Mouse (Mus musculus): Measurements from ENCODE around the gene Kiss1. TPM values are rescaled to one million over a fixed set of nuclear protein-coding genes. Genes with fewer than 3 reads are reported as not detected.

Kiss1 gene
- polyA plus RNA-seq, 1 experiment from 2014 or later, result not detected

- Histone ChIP-seq H3K27ac (replicated peaks; ENCODE audit: low read depth, low read length) (no peak overlapping the region), H3K4me3 (ENCODE audit: low read depth, low read length) (no peak overlapping the region), H3K9ac (ENCODE audit: low read depth, low read length) (no peak overlapping the region), H3K4me2 (ENCODE audit: low read depth, low read length) (no peak overlapping the region), H3K27me3 (replicated peaks; ENCODE audit: control insufficient read depth, insufficient read depth, low read length) (no peaks in the 10 kb centered on the region), H3K9me3 (ENCODE audit: control insufficient read depth, low read length) (no peaks in the 10 kb centered on the region), H3K36me3 (ENCODE audit: control insufficient read depth, insufficient read depth, low read length) (no peaks in the 10 kb centered on the region), H3K4me1 (ENCODE audit: control insufficient read depth, insufficient read depth, low read length) (no peaks in the 10 kb centered on the region)
- no peak for DNase-seq (ENCODE audit: low spot score)
- no peak for ATAC-seq (ENCODE audit: low read depth)
- 90% methylated on average over 12 of the region's 12 CpGs for WGBS
Observed at GRCm38 (mm10) chr1:133287880-133288279, 33.8 kb upstream of the Kiss1 start.

GRCm38 (mm10) chr1:133291888-133292287 lies 29.8 kb upstream of the Kiss1 start:
- H3K36me3 ChIP-seq (ENCODE audit: control insufficient read depth, insufficient read depth, low read length), result no peaks in the 10 kb centered on the region
- ATAC-seq (ENCODE audit: low read depth) (no peak), DNase-seq (ENCODE audit: low spot score) (no peak)
- H3K4me2 ChIP-seq (ENCODE audit: low read depth, low read length), result no peak overlapping the region
- no peak overlapping the region for H3K27ac ChIP-seq (replicated peaks; ENCODE audit: low read depth, low read length)
- peaks cover 8% of the 10 kb centered on the region; the same call in 1 of the 2 replicates for H3K4me1 ChIP-seq (ENCODE audit: control insufficient read depth, insufficient read depth, low read length)
- no peak overlapping the region for H3K4me3 ChIP-seq (ENCODE audit: low read depth, low read length)
- WGBS, result 86% methylated on average over 6 of the region's 6 CpGs
- no peak overlapping the region for H3K9ac ChIP-seq (ENCODE audit: low read depth, low read length)
- H3K9me3 ChIP-seq (ENCODE audit: control insufficient read depth, low read length), result no peaks in the 10 kb centered on the region
- no peaks in the 10 kb centered on the region for H3K27me3 ChIP-seq (replicated peaks; ENCODE audit: control insufficient read depth, insufficient read depth, low read length)

- Histone ChIP-seq H3K9ac (ENCODE audit: low read depth, low read length) (no peak overlapping the region), H3K36me3 (ENCODE audit: control insufficient read depth, insufficient read depth, low read length) (no peaks in the 10 kb centered on the region), H3K4me2 (ENCODE audit: low read depth, low read length) (no peak overlapping the region), H3K27me3 (replicated peaks; ENCODE audit: control insufficient read depth, insufficient read depth, low read length) (no peaks in the 10 kb centered on the region), H3K9me3 (ENCODE audit: control insufficient read depth, low read length) (no peaks in the 10 kb centered on the region), H3K4me3 (ENCODE audit: low read depth, low read length) (no peak overlapping the region), H3K27ac (replicated peaks; ENCODE audit: low read depth, low read length) (no peak overlapping the region), H3K4me1 (ENCODE audit: control insufficient read depth, insufficient read depth, low read length) (peaks cover 8% of the 10 kb centered on the region; the same call in 1 of the 2 replicates)
- DNase-seq (ENCODE audit: low spot score), result no peak
- no peak for ATAC-seq (ENCODE audit: low read depth)
Observed at GRCm38 (mm10) chr1:133292608-133293007, 29.1 kb upstream of the Kiss1 start.

GRCm38 (mm10) chr1:133296376-133296775 lies 25.3 kb upstream of the Kiss1 start:
- H3K4me3 ChIP-seq (ENCODE audit: low read depth, low read length), result no peak overlapping the region
- H3K36me3 ChIP-seq (ENCODE audit: control insufficient read depth, insufficient read depth, low read length), result no peaks in the 10 kb centered on the region
- H3K9ac ChIP-seq (ENCODE audit: low read depth, low read length), result no peak overlapping the region
- peaks cover 14% of the 10 kb centered on the region; the same call in 1 of the 2 replicates for H3K4me1 ChIP-seq (ENCODE audit: control insufficient read depth, insufficient read depth, low read length)
- WGBS, result 64% methylated on average over 9 of the region's 9 CpGs
- H3K27me3 ChIP-seq (replicated peaks; ENCODE audit: control insufficient read depth, insufficient read depth, low read length), result 0 out of 2 replicates have a peak, but pooled peaks cover 4% of the 10 kb centered on the region
- DNase-seq (ENCODE audit: low spot score), result peak; percentile 58
- no peak overlapping the region for H3K4me2 ChIP-seq (ENCODE audit: low read depth, low read length)
- no peaks in the 10 kb centered on the region for H3K9me3 ChIP-seq (ENCODE audit: control insufficient read depth, low read length)
- H3K27ac ChIP-seq (replicated peaks; ENCODE audit: low read depth, low read length), result no peak overlapping the region
- ATAC-seq (ENCODE audit: low read depth), result peak; percentile 56

- Histone ChIP-seq H3K9me3 (ENCODE audit: control insufficient read depth, low read length) (no peaks in the 10 kb centered on the region), H3K27me3 (replicated peaks; ENCODE audit: control insufficient read depth, insufficient read depth, low read length) (0 out of 2 replicates have a peak, but pooled peaks cover 4% of the 10 kb centered on the region), H3K4me1 (ENCODE audit: control insufficient read depth, insufficient read depth, low read length) (peaks cover 24% of the 10 kb centered on the region), H3K4me2 (ENCODE audit: low read depth, low read length) (peak overlapping the region; percentile 20; the same call in 1 of the 2 replicates), H3K27ac (replicated peaks; ENCODE audit: low read depth, low read length) (no peak overlapping the region), H3K36me3 (ENCODE audit: control insufficient read depth, insufficient read depth, low read length) (no peaks in the 10 kb centered on the region), H3K4me3 (ENCODE audit: low read depth, low read length) (no peak overlapping the region), H3K9ac (ENCODE audit: low read depth, low read length) (0 out of 2 replicates have a peak overlapping the region, but pooled peaks have one; percentile 40)
- no peak for ATAC-seq (ENCODE audit: low read depth)
- 33% methylated on average over 14 of the region's 14 CpGs for WGBS
- no peak for DNase-seq (ENCODE audit: low spot score)
Observed at GRCm38 (mm10) chr1:133298816-133299215, 22.9 kb upstream of the Kiss1 start.

- no peak overlapping the region; the same call in 1 of the 2 replicates for H3K27ac ChIP-seq (replicated peaks; ENCODE audit: low read depth, low read length)
- H3K4me2 ChIP-seq (ENCODE audit: low read depth, low read length), result no peak overlapping the region
- 0 out of 2 replicates have a peak, but pooled peaks cover 4% of the 10 kb centered on the region for H3K27me3 ChIP-seq (replicated peaks; ENCODE audit: control insufficient read depth, insufficient read depth, low read length)
- peaks cover 16% of the 10 kb centered on the region; the same call in 1 of the 2 replicates for H3K4me1 ChIP-seq (ENCODE audit: control insufficient read depth, insufficient read depth, low read length)
- 21% methylated on average over 3 of the region's 3 CpGs for WGBS
- no peaks in the 10 kb centered on the region for H3K9me3 ChIP-seq (ENCODE audit: control insufficient read depth, low read length)
- DNase-seq (ENCODE audit: low spot score) (peak; percentile 72), ATAC-seq (ENCODE audit: low read depth) (peak; percentile 64; the same call in 1 of the 2 replicates)
- no peaks in the 10 kb centered on the region for H3K36me3 ChIP-seq (ENCODE audit: control insufficient read depth, insufficient read depth, low read length)
- no peak overlapping the region for H3K9ac ChIP-seq (ENCODE audit: low read depth, low read length)
- H3K4me3 ChIP-seq (ENCODE audit: low read depth, low read length), result no peak overlapping the region
Observed at GRCm38 (mm10) chr1:133302540-133302939, 19.1 kb upstream of the Kiss1 start.

- no peak overlapping the region for H3K27ac ChIP-seq (replicated peaks; ENCODE audit: low read depth, low read length)
- ATAC-seq (ENCODE audit: low read depth) (no peak), DNase-seq (ENCODE audit: low spot score) (peak; percentile 42)
- peaks cover 9% of the 10 kb centered on the region; the same call in 1 of the 2 replicates for H3K4me1 ChIP-seq (ENCODE audit: control insufficient read depth, insufficient read depth, low read length)
- H3K27me3 ChIP-seq (replicated peaks; ENCODE audit: control insufficient read depth, insufficient read depth, low read length), result no peaks in the 10 kb centered on the region
- no peak overlapping the region for H3K9ac ChIP-seq (ENCODE audit: low read depth, low read length)
- no peak overlapping the region for H3K4me2 ChIP-seq (ENCODE audit: low read depth, low read length)
- H3K36me3 ChIP-seq (ENCODE audit: control insufficient read depth, insufficient read depth, low read length), result no peaks in the 10 kb centered on the region
- no peak overlapping the region for H3K4me3 ChIP-seq (ENCODE audit: low read depth, low read length)
- H3K9me3 ChIP-seq (ENCODE audit: control insufficient read depth, low read length), result no peaks in the 10 kb centered on the region
- WGBS, result 12% methylated on average over 4 of the region's 4 CpGs
Observed at GRCm38 (mm10) chr1:133306842-133307241, 14.8 kb upstream of the Kiss1 start.

GRCm38 (mm10) chr1:133307318-133307717 lies 14.4 kb upstream of the Kiss1 start:
- DNase-seq (ENCODE audit: low spot score) (peak; percentile 66), ATAC-seq (ENCODE audit: low read depth) (no peak)
- no peaks in the 10 kb centered on the region for H3K36me3 ChIP-seq (ENCODE audit: control insufficient read depth, insufficient read depth, low read length)
- H3K4me2 ChIP-seq (ENCODE audit: low read depth, low read length), result no peak overlapping the region
- WGBS, result 15% methylated on average over 6 of the region's 6 CpGs
- H3K9ac ChIP-seq (ENCODE audit: low read depth, low read length), result no peak overlapping the region
- no peaks in the 10 kb centered on the region for H3K27me3 ChIP-seq (replicated peaks; ENCODE audit: control insufficient read depth, insufficient read depth, low read length)
- no peak overlapping the region for H3K4me3 ChIP-seq (ENCODE audit: low read depth, low read length)
- H3K4me1 ChIP-seq (ENCODE audit: control insufficient read depth, insufficient read depth, low read length), result peaks cover 4% of the 10 kb centered on the region; the same call in 1 of the 2 replicates
- no peak overlapping the region for H3K27ac ChIP-seq (replicated peaks; ENCODE audit: low read depth, low read length)
- H3K9me3 ChIP-seq (ENCODE audit: control insufficient read depth, low read length), result no peaks in the 10 kb centered on the region

- H3K9me3 ChIP-seq (ENCODE audit: control insufficient read depth, low read length), result no peaks in the 10 kb centered on the region
- 64% methylated on average over 9 of the region's 14 CpGs for WGBS
- no peak within 1 kb of the TSS for H3K4me3 ChIP-seq (ENCODE audit: low read depth, low read length)
- no peak within 1 kb of the TSS for H3K4me2 ChIP-seq (ENCODE audit: low read depth, low read length)
- no peak within 1 kb of the TSS for H3K27ac ChIP-seq (replicated peaks; ENCODE audit: low read depth, low read length)
- ATAC-seq (ENCODE audit: low read depth) (no peak), DNase-seq (ENCODE audit: low spot score) (no peak)
- H3K36me3 ChIP-seq (ENCODE audit: control insufficient read depth, insufficient read depth, low read length), result no peaks in the 10 kb centered on the region
- no peak within 1 kb of the TSS for H3K9ac ChIP-seq (ENCODE audit: low read depth, low read length)
- H3K4me1 ChIP-seq (ENCODE audit: control insufficient read depth, insufficient read depth, low read length), result no peaks in the 10 kb centered on the region
- H3K27me3 ChIP-seq (replicated peaks; ENCODE audit: control insufficient read depth, insufficient read depth, low read length), result no peaks in the 10 kb centered on the region
Observed at GRCm38 (mm10) chr1:133309652-133310267, 11.9 kb upstream of the Kiss1 start, which contains the start of gene Golt1a. Gene Golt1a (plus strand): TSS chr1:133309800.

Data from embryonic facial prominence, embryonic 14.5 days (tissue).